Mouse (Mus musculus): ENCODE measurements around the gene Psmc4.

- TF ChIP-seq CTCF (IDR thresholded peaks at IDR 0.05) (no peak), EP300 (IDR thresholded peaks at IDR 0.05; ENCODE audit: insufficient read depth, low read depth, low read length) (no peak), POLR2A (IDR thresholded peaks at IDR 0.05; ENCODE audit: insufficient read depth, low read depth, low read length) (no peak)
These were observed 35.5 kb downstream of the Psmc4 start for GRCm38 (mm10) chr7:28014445-28014810.
